Mouse (Mus musculus) cerebellum, adult 11-12 months (tissue): ENCODE measurements around the gene Pik3ap1.

ENCODE experiments used
- DNase-seq: peaks from one replicate; pipeline ENCODE4 v3.0.0; 2022

Gene Pik3ap1

DNA sequence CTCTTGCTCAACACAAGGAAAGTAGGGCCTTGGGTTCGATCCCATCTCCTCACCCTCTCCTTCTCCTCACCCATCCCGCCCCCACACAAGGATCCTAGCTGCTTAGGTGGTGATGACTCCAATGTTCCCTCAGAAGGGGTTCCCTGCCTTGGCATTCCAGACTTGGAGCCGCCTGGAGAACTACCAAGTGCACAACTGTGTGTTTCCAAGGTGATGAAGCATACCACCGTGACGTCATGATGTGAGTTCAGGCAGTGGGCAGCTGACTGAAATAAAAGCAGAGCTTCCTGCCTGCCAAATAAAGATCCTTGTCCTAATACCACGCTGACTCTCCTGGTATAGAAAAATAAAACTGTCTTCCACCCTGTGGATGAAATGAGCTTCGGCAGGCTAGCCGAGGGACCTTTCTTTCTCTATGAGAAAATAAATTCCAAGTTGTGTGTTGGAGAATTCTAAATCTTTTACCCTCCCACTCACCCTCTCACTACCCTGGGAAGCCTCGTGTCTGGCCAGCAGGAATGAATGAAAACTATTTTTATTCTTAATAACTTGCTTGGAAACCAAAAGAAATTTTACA is 114.7 kb downstream of the Pik3ap1 start:
- no peak for DNase-seq

DNA sequence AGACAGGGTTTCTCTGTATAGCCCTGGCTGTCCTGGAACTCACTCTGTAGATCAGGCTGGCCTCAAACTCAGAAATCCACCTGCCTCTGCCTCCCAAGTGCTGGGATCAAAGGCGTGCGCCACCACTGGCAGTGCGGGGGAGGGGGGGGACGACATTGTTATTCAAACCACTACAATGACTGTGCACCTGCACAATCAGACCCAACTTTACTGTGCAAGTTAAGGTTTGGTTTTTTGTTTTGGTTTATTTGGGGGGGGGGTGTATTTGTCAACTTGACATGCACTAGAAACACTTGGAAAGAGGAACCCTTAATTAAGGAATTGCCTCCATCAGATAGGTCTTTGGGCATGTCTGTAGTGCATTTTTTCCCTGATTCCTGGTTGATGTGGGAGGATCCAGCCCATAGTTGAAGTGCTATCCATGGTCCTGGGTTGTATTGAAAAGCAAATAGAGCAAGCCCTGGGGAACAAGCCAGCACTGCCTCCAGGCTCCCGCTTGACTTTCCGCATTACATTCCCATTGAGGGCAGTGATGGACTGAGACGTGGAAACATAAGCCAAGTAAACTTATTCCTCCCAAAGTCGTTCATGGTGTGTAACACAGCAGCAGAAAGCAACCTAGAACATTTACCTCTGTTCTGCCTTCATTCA is 118.5 kb downstream of the Pik3ap1 start:
- no peak for DNase-seq

DNA sequence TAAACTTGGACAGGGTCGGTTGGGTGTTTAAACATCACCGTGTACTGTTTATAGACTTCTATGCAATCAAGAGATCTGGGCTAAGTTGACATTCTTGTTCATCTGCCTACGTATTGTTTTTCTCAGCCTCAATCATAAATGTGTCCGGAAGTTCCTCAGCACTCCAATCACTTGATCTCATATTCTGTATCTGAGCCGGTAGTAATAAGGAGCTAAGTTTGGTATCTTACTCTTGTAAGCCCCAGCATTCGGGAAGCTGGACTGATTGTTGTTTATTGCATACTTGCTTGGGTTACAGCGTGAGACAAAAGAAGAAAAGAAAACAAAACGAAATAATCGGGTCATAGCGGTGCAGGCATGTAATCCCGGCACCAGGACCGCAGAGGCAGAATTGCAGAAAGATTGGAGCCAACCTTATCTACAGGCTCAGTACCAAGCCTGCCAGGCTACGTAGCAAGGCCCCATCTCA is 120.5 kb downstream of the Pik3ap1 start:
- no peak for DNase-seq

DNA sequence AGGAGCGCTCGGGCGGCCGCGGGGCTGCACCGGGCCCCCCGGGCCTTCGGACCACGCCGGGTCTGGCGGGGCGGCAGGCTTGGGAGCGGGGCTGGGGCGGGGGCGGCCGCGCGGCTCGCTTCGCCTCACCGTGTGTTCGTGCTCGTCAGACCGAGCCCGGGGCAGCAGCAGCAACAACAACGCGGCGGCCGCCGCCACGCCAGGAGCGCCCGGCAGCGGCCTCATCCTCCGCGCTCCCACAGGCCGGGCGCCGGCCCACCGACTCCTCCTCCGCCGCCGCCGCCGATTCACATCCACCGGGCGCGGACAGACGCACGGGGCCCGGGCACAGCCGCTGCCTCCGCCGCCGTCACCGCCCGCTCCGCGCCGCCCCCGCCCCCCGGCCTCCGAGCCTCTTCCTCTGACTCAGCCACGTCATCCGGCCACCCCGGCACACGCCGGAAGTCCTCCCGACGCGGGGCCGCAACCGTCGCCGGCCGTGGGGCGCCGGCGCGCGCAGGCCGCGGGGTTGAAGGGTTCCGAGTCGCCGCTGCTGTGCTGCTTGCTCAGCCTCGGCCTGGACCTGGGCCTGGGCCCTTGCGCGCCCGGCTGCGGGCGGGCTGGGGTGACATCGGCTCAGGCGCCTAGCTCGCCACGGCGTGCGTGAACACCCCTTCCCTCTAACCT is 121.1 kb downstream of the Pik3ap1 start, which contains the start of gene Tm9sf3:
Gene Tm9sf3, minus strand, starts transcription at position 368 of the 666 bp plus-strand sequence.
- peak; percentile 90 for DNase-seq

DNA sequence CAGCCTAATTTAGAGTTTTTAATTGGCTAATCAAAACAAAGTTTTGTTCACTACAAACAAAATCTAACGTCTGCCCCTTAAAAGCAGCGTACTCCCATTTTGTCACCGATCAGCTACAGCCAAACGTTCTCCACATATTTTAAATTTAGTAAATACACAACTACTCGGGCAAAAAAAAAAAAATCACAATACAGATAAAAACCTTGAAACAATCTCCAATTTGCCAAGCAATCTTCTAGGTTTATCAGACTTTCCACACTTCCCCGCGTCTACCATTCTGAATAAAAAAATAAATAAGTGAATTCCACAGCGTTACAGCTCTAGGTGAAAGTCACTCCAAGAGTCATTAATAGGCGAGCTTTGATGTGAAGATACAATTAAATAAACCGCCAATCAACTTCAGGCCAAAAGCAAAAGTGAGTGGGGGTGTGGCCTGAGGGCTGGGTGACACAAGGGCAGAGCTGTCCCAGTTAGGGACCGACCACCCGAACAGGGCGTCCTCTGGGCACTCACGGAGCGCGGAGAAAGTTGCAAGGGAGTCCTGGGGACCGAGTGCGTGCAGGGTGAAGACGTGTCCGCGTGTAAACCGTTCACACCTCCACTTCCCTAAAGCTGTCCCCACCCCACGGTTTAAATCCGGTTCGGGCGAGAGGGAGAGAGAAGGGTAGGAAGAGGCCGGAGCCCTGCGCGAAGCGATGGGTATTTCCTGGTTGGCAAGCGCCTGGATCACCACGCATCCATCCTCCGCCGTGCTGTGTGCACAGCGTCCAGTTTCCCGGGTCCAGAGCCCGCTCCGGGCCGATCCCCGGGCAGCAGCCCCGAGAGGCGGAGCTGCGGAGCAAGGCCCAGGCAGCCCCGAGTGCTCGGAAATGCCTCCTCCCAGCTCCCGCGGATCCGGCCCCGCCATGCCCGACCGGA is 121.9 kb downstream of the Pik3ap1 start:
- DNase-seq: peak; percentile 72

DNA sequence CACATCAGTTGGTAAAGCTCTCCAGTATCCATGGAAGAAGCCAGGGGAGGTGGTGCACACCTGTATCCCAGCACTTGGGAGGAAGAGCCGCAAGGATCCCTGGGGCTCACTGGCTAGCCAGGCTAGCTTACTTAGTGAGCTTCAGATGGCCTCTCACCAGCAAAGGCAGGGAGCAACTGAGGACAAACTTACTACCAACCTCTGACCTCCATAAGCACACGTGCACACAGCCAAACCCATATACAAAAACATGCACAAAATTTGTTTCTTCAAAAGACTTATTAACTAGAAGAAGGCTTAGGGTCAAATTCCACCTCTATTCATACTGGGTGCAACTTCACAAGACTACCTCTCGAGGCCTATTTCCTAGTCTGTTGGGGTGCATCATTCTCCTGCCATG is 124.2 kb downstream of the Pik3ap1 start:
- DNase-seq: no peak

DNA sequence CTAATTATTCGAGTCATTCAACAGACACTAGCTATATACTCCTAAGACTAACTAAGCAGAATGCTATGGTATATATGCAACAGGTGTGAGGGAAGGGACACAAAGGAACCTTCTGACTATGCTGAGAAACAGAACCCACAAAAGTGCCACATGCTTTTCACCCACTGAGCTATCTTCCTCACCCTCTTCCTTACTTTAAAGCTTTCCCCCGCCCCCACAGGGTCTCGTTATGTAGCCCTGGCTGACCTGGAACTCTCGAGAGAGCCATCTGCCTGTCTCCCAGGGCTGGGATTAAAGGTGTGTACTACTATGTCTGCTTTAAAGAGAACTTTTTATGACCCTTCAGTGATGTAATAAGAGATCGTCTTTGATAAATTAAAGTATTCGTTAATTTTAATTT is 125.6 kb downstream of the Pik3ap1 start:
- DNase-seq: no peak

DNA sequence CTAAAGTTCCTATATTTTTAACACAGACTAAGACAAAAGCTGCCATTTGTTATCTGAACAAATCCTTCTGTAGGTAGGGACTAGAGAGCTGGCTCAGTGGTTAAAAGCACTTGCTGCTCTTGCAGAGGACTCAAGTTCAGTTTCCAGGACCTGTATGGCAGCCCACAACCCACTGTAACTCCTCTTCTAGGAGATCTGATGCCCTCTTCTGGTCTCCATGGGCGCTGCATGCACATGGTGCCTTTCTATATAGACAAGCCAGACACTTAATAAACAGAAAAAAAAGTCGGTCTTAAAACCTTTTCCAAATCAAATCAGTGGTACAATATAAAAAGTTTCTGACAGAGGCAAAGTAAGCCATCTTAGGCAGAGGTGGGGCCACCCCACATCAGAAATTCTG is 126.2 kb downstream of the Pik3ap1 start:
- no peak for DNase-seq

DNA sequence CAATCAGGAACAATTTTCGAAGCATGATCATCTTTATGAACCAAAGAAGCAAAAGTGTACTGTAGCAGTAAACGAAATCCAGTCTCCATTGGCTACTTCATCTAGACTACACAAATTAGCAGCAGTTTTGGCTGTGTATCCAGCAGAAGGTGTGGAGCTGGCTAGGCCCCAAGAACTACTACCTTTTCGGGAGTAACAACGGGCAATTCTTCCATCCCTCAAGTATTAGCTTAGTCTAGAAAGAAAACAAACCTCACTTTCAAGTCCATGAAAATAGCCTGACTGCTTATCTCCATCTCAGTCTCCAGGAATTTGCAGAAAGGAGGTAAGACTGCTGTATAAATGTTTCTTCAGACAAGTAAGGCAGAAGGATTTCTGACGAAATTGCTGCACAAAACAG is 130.3 kb downstream of the Pik3ap1 start:
- no peak for DNase-seq

DNA sequence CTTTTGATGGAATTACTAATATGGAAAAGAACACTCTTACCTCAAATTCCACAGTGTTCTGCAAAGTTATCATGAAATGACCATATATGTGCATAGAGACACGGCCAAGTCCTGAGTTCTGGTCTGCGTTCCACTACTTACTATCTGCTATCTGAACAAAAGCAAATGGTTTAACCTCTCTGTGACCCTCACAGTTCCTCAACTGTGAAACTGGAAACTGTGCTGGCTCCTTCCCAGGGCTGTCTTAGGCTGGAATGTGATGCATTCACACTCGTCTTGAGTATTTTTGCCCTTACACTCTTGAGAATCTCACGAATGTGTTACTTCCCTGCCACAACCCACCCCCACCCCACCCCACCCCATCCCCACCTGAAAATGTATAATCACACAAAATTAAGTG is 135.9 kb downstream of the Pik3ap1 start:
- no peak for DNase-seq

DNA sequence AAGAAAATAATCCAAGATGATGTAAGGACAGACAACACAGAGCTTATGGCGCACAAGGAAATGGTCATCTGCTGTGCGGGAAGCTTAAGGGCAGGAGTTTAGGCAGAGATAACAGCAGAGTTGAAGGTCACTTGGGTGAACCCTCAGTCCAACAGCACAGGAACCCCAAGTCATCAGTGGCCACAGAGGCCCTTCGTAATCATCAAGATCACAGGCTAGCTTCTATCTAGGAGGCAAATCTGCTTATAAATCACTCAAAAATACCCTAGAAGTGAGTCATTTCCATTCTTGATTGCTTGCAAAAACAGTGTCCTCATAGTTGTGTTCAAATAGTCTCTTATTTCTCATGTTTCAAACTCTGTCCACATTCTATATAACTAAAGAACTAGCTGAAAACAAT is 136.6 kb downstream of the Pik3ap1 start:
- no peak for DNase-seq

DNA sequence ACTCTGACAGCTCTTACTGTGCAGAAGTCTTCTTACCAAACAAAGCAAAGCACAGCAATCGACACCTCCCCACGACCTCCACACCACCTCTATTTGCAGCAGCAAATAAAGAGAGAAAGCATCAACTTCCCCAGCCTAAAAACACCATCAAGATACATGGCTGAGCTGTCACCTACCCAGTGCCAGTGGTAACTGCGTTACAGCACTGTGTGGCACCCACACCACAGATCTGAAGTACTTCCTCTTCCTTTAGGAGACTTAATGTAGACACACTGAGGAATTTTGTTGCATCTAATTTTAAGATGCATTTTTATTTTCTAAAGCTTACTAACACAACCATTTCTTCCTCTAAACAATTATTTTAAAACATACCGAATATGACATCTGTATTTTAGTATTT is 138.6 kb downstream of the Pik3ap1 start:
- no peak for DNase-seq

DNA sequence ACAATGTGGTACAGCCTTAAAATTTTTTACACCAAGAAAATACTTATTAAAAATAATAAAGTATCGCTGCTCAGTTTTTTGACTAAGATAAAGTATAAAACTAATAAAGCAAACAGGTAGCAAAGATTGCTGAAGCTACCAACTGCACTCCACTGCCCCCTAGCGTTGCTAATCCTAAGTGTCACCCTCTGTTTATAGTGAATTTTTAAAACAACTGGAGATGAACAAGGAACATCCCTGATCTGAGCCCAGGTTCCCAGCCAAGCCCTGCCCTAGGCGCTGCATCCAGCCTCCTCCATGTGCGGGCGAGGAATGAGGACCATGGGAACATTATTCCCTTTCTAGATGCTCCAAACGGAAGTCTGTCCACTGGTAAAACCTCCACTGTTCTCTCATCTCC is 140.3 kb downstream of the Pik3ap1 start:
- no peak for DNase-seq

DNA sequence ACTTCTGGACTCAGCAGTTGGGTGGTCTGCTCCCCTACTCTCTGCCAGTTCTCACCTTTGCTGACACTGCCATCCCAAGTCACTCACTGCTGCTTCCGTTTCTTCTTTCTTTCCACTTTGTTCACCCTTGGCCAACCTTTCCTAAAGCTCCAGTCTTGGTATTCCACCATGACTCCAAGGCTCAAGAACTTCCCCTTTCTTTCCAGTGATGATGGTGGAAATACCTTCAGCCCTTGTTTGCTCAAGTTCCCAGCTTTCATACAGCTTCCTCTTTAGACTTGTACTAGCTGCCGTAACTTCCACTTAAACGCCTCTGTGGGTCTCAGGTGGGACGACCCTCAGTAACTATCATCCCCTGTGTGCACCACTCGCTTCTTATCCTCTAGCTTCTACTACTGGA is 142.9 kb downstream of the Pik3ap1 start:
- no peak for DNase-seq

DNA sequence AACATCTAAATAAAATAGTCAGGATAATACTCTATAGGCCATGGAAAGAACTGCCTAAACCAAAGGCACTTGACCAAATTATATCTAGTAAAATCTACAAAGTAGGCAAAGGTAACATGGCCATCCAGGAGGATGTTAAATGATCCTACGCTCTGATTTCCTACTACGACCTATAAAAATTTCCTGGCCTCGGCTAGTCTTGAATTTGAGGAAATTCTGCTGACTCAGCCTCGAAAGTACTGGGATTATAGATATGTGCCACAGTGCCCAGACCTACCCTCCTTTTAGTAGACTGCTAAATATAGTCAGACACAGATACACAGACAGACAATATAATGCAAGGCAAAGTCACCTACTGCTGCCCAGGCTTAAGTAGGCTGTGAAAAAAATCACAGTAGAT is 151.2 kb downstream of the Pik3ap1 start:
- DNase-seq: no peak
